Mouse (Mus musculus): ENCODE measurements at regions not wholly inside any gene's neighbourhood (a gene's known extent, or its start where the extent isn't known, plus 50 kb on each side); places are given as distances from the start of the nearest gene placed in this dataset.

- H3K4me1 ChIP-seq (replicated peaks; ENCODE audit: insufficient read depth, low read length), result no peaks in the 10 kb centered on the region
- H3K4me3 ChIP-seq (replicated peaks; ENCODE audit: low read depth, low read length), result no peak overlapping the region
- DNase-seq (ENCODE audit: low spot score) (no peak), ATAC-seq (replicated peaks; ENCODE audit: low FRiP score, low read depth) (no peak)
- no peaks in the 10 kb centered on the region for H3K36me3 ChIP-seq (ENCODE audit: insufficient read depth, low read length)
- no peaks in the 10 kb centered on the region for H3K9me3 ChIP-seq (replicated peaks; ENCODE audit: low read length)
- H3K4me2 ChIP-seq (ENCODE audit: low read length), result no peak overlapping the region
- H3K9ac ChIP-seq (ENCODE audit: low read depth, low read length), result no peak overlapping the region
- TF ChIP-seq CTCF (IDR thresholded peaks at IDR 0.05; ENCODE audit: low read depth), result no peak
- no peak overlapping the region for H3K27ac ChIP-seq
- 92% methylated on average over 1 of the region's 1 CpGs for WGBS
- H3K27me3 ChIP-seq (ENCODE audit: insufficient read depth, low read length), result no peaks in the 10 kb centered on the region
Observed at GRCm38 (mm10) chr6:100937802-100938201, 104.4 kb downstream of the Ppp4r2 start.

DNA sequence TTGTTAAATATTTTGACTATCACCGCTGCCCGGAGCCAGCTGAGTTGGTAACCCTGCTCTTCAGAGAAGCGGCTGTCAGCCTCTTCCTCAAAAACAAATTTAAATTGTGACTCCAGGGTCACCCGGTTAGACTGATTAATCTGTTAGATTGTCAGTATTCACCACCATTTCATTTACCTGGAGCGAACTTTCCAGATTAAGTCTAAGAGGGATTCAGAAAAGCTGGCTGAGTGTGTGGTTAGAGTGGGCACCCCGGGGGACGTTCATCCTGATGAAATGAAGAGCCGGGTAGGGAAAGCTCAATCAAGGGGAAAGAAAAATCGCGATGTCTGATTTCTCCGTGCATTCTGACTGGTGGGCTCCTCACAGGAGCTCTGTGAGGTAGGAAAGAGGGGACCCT, 105.0 kb downstream of the Ppp4r2 start:
- Histone ChIP-seq H3K4me2 (ENCODE audit: low read length) (no peak overlapping the region), H3K4me1 (replicated peaks; ENCODE audit: insufficient read depth, low read length) (no peaks in the 10 kb centered on the region), H3K27me3 (ENCODE audit: insufficient read depth, low read length) (no peaks in the 10 kb centered on the region), H3K9me3 (replicated peaks; ENCODE audit: low read length) (no peaks in the 10 kb centered on the region), H3K4me3 (replicated peaks; ENCODE audit: low read depth, low read length) (no peak overlapping the region), H3K36me3 (ENCODE audit: insufficient read depth, low read length) (no peaks in the 10 kb centered on the region), H3K9ac (ENCODE audit: low read depth, low read length) (no peak overlapping the region), H3K27ac (no peak overlapping the region)
- DNase-seq (ENCODE audit: low spot score) (no peak), ATAC-seq (replicated peaks; ENCODE audit: low FRiP score, low read depth) (no peak)
- 62% methylated on average over 11 of the region's 11 CpGs for WGBS
- TF ChIP-seq CTCF (IDR thresholded peaks at IDR 0.05; ENCODE audit: low read depth), result no peak

DNA sequence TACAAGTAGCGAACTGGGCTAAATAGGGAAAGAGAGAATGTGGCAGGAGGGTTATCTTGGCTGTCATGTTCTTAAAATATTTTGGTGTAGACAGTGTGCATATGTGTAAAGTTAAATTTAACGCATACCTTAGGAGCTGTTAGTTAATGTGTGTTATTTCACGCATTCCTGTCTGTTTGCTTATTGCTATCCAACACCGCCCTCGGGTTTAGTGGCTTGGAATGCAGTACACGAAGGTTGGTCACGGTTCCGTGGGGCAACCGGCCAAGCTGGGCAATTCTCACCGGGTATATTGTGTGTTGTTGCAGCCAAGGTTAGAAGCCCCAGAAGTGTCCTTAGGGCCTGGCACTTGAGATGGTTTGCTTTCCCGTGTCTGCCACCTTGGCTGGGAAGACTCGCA, 105.6 kb downstream of the Ppp4r2 start:
- Histone ChIP-seq H3K36me3 (ENCODE audit: insufficient read depth, low read length) (no peaks in the 10 kb centered on the region), H3K27me3 (ENCODE audit: insufficient read depth, low read length) (no peaks in the 10 kb centered on the region), H3K9ac (ENCODE audit: low read depth, low read length) (no peak overlapping the region), H3K4me3 (replicated peaks; ENCODE audit: low read depth, low read length) (no peak overlapping the region), H3K4me2 (ENCODE audit: low read length) (no peak overlapping the region), H3K9me3 (replicated peaks; ENCODE audit: low read length) (no peaks in the 10 kb centered on the region), H3K4me1 (replicated peaks; ENCODE audit: insufficient read depth, low read length) (no peaks in the 10 kb centered on the region), H3K27ac (no peak overlapping the region)
- WGBS, result 44% methylated on average over 12 of the region's 12 CpGs
- DNase-seq (ENCODE audit: low spot score) (peak; percentile 28), ATAC-seq (replicated peaks; ENCODE audit: low FRiP score, low read depth) (0 out of 2 replicates have a peak, but pooled peaks have one; percentile 17)
- TF ChIP-seq CTCF (IDR thresholded peaks at IDR 0.05; ENCODE audit: low read depth), result no peak

GRCm38 (mm10) chr6:100939766-100940165, 106.3 kb downstream of the Ppp4r2 start:
- no peak for TF ChIP-seq CTCF (IDR thresholded peaks at IDR 0.05; ENCODE audit: low read depth)
- Histone ChIP-seq H3K27ac (no peak overlapping the region), H3K9ac (ENCODE audit: low read depth, low read length) (no peak overlapping the region), H3K36me3 (ENCODE audit: insufficient read depth, low read length) (no peaks in the 10 kb centered on the region), H3K27me3 (ENCODE audit: insufficient read depth, low read length) (no peaks in the 10 kb centered on the region), H3K9me3 (replicated peaks; ENCODE audit: low read length) (no peaks in the 10 kb centered on the region), H3K4me1 (replicated peaks; ENCODE audit: insufficient read depth, low read length) (no peaks in the 10 kb centered on the region), H3K4me2 (ENCODE audit: low read length) (no peak overlapping the region), H3K4me3 (replicated peaks; ENCODE audit: low read depth, low read length) (no peak overlapping the region)
- 72% methylated on average over 5 of the region's 5 CpGs for WGBS
- DNase-seq (ENCODE audit: low spot score), result no peak
- ATAC-seq (replicated peaks; ENCODE audit: low FRiP score, low read depth), result no peak

DNA sequence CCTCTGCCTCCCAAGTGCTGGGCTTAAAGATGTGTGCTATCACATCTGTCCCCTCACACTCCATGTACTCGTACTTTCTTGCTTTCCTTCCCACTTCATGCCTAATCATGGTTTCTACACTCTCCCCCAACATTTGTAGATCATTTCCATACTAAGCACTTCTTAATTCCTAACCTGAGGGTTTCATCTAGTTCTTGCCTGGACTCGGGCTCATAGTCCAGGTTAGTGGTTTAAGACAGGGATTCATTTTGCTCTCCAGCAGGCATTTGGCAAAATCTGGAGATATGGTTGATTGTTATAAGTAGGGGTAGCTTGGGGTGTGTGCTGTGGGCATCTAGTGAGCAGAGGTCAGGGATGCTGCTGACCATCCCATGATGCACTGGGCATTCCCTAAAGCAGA, 108.3 kb downstream of the Ppp4r2 start:
- H3K4me3 ChIP-seq (replicated peaks; ENCODE audit: low read depth, low read length), result no peak overlapping the region
- no peak for TF ChIP-seq CTCF (IDR thresholded peaks at IDR 0.05; ENCODE audit: low read depth)
- ATAC-seq (replicated peaks; ENCODE audit: low FRiP score, low read depth) (no peak), DNase-seq (ENCODE audit: low spot score) (no peak)
- H3K27ac ChIP-seq, result no peak overlapping the region
- no peaks in the 10 kb centered on the region for H3K27me3 ChIP-seq (ENCODE audit: insufficient read depth, low read length)
- H3K9ac ChIP-seq (ENCODE audit: low read depth, low read length), result no peak overlapping the region
- 61% methylated on average over 2 of the region's 2 CpGs for WGBS
- no peaks in the 10 kb centered on the region for H3K9me3 ChIP-seq (replicated peaks; ENCODE audit: low read length)
- H3K36me3 ChIP-seq (ENCODE audit: insufficient read depth, low read length), result no peaks in the 10 kb centered on the region
- H3K4me1 ChIP-seq (replicated peaks; ENCODE audit: insufficient read depth, low read length), result no peaks in the 10 kb centered on the region
- no peak overlapping the region for H3K4me2 ChIP-seq (ENCODE audit: low read length)

DNA sequence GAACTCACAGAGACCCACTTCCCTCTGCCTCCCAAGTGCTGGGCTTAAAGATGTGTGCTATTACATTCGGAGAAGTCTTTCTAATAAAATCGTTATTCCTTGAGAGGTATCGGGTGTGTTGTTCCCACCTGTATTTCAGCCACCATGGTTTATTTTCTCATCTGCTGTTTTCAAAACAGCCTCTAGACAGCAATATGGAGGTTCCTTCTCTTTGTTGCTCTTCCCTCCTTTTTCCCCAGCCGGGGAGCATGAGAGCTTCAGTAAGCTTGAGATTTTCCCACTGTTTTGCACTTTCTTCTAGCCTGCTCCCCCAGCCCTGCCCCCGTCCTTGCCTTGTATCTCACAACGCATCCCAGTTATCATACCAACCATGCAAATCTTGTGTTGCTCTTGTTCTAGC, 109.5 kb downstream of the Ppp4r2 start:
- no peak overlapping the region for H3K4me3 ChIP-seq (replicated peaks; ENCODE audit: low read depth, low read length)

DNA sequence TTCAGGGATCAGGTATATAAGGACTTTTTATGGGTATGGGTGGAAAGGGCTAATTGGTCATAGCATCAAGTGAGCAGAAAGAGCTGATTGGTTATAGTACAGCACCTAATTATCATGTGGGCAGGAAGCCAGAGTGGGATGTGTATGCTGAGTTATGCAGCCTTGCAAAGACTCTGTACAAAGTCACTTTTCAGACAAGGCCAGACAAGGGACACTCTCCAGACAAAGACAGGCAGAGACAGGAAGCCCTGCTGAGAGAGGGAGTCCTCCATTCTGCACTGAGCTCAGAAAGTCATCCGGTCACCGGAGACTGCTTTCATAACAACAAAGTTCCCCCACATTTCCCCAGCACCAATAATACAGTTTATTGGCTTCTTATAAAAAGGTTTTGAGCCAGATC, 112.4 kb downstream of the Ppp4r2 start:
- H3K9me3 ChIP-seq (replicated peaks; ENCODE audit: low read length), result no peaks in the 10 kb centered on the region
- H3K4me2 ChIP-seq (ENCODE audit: low read length), result no peak overlapping the region
- H3K27me3 ChIP-seq (ENCODE audit: insufficient read depth, low read length), result no peaks in the 10 kb centered on the region
- 66% methylated on average over 2 of the region's 2 CpGs for WGBS
- ATAC-seq (replicated peaks; ENCODE audit: low FRiP score, low read depth) (no peak), DNase-seq (ENCODE audit: low spot score) (no peak)
- no peaks in the 10 kb centered on the region for H3K36me3 ChIP-seq (ENCODE audit: insufficient read depth, low read length)
- no peak overlapping the region for H3K4me3 ChIP-seq (replicated peaks; ENCODE audit: low read depth, low read length)
- no peaks in the 10 kb centered on the region for H3K4me1 ChIP-seq (replicated peaks; ENCODE audit: insufficient read depth, low read length)
- TF ChIP-seq CTCF (IDR thresholded peaks at IDR 0.05; ENCODE audit: low read depth), result no peak
- H3K27ac ChIP-seq, result no peak overlapping the region
- H3K9ac ChIP-seq (ENCODE audit: low read depth, low read length), result no peak overlapping the region

More for the DNA sequence above, 109.5 kb downstream of the Ppp4r2 start:
- Histone ChIP-seq H3K9me3 (replicated peaks; ENCODE audit: low read length) (no peaks in the 10 kb centered on the region), H3K27me3 (ENCODE audit: insufficient read depth, low read length) (no peaks in the 10 kb centered on the region), H3K4me2 (ENCODE audit: low read length) (no peak overlapping the region), H3K27ac (no peak overlapping the region), H3K36me3 (ENCODE audit: insufficient read depth, low read length) (no peaks in the 10 kb centered on the region), H3K9ac (ENCODE audit: low read depth, low read length) (no peak overlapping the region), H3K4me1 (replicated peaks; ENCODE audit: insufficient read depth, low read length) (no peaks in the 10 kb centered on the region)
- TF ChIP-seq CTCF (IDR thresholded peaks at IDR 0.05; ENCODE audit: low read depth), result no peak
- DNase-seq (ENCODE audit: low spot score) (no peak), ATAC-seq (replicated peaks; ENCODE audit: low FRiP score, low read depth) (no peak)
- WGBS, result 86% methylated on average over 6 of the region's 6 CpGs
